Mouse (Mus musculus) CD4-positive, CD25-positive, alpha-beta regulatory T cell, adult 4 months (primary cell): ENCODE results near the gene Bnipl. TPM values are rescaled to one million over a fixed set of nuclear protein-coding genes. Genes with fewer than 3 reads are reported as not detected.
"Not testable (repeated sequence)": the region's sequence is repeated elsewhere in the genome, so short reads cannot be mapped to it uniquely, and the experiment has no call there.

ENCODE experiments used
- ATAC-seq: one replicate; pipeline ENCODE4 v1.8.0; 2017
- polyA plus RNA-seq, 2 experiments: library from polyadenylated mRNA; unstranded; fragments of 100-300 nt; shearing (Covaris generic); gene quantifications; one replicate each; pipeline ENCODE4 v1.2.1; 2017

The Bnipl gene
- polyA plus RNA-seq, 2 experiments from 2014 or later = not detected

DNA sequence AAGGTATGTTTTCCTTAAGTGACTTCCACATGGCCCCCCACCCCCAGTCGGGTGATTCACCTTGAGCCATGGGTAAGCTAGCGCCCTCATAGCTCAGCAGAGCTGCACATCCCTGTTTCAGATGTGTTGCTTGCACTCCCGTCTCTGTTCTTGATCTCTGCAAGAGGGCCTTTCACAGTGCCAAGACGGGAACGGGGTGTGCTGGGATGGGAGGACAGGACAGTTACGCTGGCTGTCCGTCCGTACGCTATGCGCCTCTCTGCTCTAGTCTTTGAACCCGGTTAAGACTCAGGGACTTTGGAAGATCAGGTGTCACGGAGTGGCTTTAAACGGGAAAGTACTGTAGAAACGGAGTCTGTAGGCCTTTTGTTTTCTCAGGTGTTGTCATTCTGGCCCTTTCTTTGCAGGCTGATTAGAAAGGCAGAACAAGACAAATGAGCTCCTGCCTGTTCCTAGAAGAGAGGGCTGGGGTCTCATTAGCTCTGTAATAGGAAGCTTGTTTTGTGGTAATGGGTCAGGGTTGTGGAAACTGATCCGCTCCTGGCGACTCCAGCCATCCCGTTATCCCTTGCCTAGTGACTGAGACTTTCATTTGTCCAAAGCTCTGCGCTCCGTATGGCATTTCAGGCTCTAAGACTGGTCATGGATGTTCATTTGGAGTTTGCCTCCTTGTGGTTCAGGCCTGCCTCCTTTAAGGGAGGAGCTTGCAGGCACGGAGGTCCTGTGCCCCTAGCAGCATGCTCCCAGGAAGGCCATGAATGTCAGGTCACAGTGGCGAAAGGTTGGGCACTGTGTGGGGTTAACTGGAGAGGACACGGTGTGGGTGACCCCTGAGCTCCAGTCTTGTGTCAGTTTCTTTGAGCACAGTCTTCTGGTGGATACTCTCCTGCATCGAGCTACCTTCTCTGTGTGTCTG is 15.3 kb downstream of the Bnipl start:
- no peak for ATAC-seq

DNA sequence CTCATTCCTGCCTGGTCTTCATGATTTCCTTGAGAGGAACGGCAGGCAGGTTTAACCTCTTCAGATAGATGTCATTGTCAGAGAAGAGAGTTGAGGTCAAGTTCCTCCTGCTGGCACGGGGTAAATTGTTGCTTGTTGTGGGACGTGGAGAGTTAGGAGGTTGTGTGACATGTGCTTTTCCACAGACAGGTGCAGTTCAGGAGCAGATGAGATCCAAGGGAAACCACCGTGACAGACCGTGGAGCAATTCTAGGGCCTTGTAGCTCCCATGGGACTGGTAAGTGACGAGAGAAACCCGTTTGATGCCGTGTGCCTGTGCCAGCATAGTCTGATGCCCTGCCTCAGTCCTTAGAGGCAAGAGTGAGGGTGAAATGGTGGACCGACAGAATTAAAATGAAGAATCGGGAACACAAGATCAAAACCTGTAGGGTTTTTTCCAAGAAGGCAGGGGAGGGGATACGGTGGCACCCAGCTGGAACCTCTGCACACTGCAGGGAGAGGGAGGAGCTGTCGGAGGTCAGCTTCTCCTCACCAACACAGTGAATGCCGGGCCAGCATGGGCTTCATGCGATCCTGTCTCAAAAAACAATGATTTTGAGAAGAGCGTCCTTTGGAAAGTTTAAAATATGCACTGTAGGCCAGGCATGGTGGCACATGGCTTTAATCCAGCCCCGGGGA is 17.6 kb downstream of the Bnipl start:
- ATAC-seq = no peak

DNA sequence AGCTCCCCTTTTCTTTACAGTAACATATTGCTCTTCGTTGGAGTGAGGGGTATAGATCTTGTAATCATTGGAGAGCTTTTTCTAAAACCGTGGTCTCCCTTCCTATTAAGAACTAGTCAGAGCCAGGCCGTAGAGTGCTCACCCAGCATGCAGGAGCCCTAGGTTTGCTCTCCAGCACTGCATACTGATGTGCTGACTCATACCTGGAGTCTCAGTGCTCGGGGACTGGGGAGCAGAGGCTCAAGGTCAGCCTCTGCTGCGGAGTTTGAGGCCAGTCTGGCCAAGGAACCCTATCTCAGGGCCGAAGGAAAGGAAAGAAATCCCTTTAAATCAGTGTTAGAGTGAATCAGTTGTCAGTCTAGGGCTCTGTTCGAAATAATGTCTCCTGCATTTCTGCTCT is 18.2 kb downstream of the Bnipl start:
- no peak for ATAC-seq

DNA sequence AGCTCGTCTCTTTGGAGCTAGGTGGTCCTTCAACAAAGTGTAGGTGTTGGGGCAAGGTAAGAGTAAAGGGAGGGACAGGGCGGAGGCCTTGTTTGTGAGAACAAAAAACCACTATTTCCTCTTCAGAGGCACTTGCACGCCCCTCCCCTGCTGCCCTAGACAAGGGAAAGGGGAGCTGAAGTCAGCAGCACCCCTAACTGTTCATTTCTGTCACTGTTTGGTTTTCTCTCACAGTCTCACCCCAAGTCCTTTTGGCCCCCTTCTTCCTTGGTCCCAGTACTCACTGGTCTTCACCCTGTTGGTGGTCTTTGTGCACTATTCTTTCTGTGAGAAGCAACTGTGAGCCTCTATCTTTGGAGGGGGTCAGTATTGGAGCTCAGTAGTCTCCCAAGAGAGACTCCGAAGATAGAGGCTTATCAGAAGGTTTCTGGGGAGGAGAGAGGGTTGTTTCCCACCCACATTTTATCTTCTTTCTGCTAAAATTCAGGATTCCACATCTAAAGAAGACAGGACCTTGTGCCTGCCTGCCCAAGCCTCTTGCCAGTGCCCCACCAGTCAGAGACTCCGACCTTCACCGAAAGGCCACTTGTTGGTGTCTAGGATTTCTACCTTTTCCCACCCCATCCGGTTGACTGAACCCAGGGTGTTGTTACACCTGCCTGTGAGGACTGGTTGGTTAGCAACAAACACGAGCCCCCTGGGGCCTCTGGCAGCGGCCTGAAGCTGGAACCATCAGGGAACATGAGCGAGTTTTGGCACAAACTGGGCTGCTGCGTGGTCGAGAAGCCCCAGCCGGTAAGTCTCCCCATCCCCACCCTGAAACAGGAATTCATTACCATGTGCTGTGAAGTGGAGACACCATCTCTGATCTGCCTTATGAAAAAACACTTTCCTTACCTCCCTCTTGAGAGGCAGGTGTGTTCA is 19.4 kb downstream of the Bnipl start, which contains the start of gene Mllt11:
Gene Mllt11 (minus strand): TSS at position 874 of the 924 bp plus-strand sequence.
- ATAC-seq = peak; percentile 28

DNA sequence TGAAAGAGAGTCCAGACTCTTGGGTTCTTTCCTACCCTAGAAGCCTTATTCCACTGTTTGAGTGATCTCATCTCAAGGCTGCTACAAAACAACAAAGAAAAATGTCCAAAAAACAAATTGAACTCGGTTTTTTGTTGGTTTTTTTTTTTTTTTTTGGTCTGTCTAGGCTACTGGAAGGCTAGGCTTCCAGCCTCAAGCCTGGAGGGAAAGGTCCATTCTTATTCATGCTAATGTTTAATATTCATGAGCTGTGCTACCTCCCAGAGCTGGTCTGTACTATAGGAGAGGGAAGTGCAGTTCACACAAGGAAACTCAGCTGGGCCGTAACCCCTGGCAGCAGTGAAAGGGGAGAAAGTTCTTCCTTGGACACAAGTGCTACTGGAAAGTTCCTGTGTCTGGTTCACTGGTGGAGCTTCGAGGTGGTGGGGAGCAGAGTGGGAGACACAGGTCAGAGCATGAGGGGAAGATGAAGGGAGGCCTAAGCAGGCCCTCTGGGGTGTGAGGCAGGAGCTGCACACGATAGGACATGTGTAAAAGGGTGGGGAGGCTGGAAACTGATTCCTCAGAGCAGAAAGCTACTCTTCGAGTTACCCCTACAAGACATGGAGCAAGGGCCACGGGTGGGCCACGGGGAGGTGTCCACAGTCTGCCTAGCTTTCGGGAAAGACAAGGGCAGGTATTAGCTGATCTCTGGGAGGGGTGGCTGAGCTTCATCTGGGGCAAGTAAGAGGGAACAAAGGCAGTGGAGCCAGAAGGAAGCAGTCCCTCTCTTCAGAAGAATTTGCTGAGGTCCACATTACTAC is 20.3 kb downstream of the Bnipl start:
- no peak for ATAC-seq

DNA sequence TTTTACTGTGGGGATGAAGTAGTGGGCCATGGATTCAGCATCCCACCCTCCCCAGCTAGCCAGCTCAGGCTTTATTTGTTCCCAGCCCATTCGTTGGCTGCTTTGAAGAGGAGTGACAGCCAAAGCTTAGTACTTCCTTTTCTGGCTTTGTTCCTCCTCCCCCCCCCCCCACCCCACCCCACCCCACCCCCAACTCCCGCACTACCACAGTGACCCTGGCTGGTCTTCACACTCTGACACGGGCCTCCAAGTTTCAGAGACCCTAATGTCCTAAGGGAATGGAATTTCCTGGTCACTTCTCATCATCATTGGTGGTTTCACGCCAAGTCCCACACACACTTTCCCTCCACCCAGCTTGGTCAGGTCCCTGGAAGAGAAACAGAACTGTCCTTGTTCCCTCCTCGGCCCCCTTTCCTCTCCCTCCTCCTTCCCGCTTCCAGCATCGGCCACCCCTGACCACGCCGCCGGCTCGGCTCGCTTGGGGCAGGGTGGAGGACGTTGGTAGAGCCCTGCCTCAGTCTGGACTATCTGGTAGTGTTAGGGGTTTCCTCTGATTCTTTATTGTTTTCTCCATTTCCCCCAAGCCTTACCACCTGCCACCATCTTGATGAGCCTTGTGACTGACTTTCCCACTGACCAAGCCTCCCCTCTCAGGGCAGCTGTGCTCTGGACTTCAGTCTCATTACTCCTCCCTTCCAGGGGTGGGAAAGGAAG is 21.1 kb downstream of the Bnipl start:
- no peak for ATAC-seq

DNA sequence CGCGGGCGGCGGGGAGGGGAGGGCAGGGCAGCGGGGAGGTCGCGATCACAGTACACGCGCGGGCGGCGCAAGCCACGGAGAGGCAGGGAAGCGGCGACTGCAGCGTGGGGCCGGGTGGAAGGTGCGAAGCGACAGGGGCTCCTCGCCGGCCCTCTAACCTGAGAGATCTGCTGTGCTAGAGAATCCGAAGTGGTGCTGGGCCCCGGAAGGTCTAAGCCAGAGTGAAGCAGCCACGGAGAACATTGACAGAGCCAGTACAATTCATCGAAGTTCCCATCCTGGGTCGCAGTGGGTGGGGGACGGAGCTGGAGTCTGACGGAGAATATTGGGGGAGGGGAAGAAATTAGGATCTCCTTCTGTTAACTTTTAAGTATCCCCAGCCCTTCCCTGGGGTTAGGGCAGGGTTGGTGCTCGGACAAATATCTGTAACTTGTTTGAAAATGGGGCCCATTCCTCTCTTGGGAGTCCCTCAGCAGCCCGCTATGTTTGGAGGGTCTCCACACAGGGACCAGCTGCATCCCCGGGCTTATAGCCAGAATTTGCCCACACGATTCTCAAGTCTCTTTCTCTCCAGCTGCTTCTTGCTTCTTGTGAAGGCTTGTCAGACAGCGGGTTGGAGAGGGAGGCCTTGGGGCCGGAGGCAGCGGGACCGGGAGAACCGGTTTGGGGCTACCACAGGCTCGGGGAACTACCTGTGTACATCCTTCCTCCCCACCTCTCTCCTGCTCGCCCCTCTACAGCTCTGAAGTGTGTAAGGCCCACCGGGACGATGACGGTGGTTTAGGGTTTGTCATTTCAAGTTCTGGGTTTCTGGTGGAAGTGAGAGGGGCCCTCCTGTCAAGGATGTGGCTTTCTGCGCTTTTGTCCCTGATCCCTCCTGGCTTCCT is 21.9 kb downstream of the Bnipl start:
- ATAC-seq = peak; percentile 10

DNA sequence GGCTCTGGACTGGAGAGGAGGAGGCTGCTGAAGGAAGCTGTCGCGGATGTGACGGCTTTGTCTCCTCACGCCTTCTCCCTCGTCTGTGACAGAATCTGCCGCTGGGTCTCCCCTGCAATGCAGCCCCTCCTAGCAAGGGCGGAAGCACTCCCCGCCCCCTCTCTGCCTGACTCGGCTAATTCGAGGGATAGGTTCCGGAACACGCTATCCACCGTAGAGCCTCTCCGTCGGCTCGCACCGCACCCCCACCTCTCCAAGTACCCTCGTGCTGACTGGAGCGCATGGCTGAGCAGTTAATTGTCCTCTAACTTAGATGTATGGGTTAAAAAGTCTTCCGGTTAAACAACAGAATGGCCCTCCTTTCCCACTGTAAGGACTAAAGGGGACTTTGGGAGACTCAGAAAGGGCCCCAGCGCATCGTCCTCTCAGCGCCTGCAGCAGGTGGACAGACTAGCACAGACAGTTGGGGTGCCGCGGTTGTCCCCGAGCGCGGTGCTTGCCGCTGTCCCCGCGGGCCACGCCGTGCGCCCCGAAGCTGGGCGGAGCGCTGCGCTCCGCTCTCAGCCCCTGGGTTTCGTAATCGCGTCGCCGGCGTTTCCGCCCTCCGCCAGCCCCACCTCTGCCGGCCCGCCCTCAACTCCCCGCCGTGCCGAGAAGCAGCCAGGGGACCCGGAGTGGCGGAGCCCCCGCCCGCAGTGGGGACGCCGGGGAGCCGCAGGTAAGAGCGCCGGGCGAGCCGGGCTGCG is 22.7 kb downstream of the Bnipl start, which contains the start of gene Cdc42se1:
Gene Cdc42se1 (plus strand): TSS at position 585 of the 746 bp plus-strand sequence.
- ATAC-seq = peak; percentile 81

DNA sequence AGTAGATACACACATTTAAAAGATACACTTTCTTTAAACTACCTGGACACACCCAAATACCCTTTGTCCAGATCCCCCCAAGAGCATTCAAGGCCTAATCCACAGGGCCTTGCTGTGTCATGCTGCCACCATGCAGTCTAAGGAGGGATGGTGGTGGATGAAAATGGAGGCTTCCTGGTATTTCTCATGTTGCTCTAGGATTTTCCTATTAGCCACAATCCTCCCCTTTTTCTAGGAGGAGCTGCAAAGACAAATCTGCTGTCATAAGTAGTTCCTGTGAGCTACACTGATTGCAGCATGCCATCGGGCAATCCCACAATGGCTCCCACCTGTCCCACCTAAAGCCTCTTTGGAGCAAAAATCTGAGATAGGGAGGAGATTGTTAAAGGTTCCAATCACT is 23.8 kb downstream of the Bnipl start:
- no peak for ATAC-seq

DNA sequence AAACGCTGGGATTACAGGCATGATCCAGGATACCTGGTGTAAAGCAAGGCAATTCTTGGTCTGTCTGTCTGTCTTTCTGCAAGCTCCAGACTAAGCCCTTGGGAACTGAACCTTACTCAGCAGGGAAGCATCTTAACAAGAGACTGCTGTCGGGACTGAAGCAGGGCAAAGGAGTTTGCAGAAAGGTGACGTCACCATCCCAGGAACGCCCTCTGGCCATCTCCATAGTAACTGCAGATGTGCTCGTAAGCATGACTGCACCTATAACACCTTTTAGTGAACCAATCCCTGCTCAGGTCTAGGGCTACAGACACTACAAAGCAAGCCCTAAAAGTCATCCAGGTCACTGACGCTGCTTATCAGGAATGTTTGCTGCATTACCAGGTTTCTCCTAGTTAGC is 26.7 kb downstream of the Bnipl start:
- no peak for ATAC-seq

DNA sequence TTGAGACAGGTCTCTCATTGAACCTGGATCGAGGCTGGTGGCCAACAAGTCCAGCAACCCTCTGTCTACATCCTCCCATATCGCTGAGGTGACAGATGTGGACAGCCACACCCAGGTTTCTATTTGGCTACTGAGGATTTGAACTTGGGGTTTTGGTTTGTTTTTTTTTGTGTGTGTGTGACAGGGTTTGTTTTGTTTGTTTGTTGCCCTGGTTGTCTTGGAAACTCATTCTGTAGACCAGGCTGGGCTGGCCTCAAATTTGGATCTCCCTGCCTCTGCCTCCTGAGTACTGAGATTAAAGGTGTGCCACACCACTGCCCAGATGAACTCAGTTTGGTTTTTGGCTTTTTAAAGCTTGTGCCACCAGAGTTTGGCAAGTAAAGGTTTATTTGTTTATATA is 28.0 kb downstream of the Bnipl start:
- peak; percentile 4 for ATAC-seq

DNA sequence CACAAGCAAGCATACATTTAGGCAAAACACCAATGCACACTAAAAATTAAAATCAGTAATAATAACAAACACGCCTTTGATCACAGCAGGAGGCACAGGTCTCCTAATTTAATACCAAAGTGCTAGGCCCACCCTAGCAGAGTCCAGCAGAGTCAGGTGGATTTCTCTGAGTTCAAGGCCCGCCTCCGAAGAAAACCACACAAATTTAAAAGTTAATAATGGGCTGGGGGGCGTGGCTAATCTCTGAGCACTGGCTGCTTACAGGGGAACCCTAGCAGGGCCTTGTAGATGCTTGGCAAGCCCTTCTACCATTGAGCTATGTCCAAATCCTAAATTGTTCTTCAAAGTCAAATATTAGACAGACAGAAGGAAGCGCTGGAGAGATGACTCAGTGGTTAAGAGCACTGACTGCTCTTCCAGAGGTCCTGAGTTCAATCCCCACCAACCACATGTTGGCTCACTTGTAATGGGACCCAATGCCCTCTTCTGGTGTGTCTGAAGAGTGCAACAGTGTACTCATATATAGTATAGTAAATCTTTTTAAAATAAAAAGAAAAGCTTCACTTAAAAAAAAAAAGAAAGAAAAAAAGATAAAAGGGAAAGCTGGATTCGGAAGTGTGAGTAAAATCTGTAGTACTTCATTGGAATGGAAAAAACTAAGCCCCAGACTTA is 32.4 kb downstream of the Bnipl start:
- ATAC-seq = no peak

DNA sequence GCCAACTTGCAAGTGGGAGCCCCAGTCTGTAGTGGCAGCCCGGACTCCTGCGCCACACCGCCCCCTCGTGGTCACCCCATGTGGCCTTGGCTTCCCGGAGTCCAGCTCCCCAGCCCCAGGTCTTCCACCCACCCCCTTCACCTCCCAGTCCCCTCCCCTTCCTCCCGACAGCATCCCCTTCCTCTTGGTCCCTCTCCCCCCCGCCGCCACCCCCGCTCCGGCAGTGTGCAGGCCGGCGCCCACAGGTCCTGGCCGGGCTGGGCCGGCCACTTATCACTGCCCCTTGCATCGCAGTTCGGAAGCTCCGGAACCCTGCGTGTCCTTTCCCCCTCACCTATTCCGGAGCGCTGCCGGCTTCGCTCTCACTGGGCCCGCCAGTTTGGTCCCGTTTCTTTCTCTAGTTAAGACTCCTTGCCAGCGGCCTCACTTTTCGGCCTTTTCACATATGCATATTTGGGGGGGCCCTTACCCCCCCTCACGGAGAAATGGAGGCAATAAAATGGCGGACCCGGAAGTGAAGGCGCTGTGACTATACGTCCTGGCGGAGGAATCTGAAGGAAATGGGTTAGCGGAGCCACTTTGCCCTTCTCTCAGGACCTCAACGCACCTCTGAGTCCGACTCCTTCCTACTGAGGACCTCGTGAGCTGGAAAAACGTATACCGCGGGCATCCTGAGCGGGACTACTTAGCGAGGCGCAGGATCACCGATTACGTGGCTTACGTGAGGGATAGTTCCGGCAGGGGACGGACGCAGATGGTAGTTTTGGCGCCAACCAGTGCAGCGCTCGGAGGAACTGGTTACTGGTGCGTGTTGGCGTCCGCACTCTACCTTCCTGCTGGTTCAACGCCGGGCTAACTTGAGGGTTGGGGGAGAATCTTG is 33.5 kb downstream of the Bnipl start, which contains the start of gene Gabpb2:
Gene Gabpb2 (minus strand): TSS at position 662 of the 880 bp plus-strand sequence.
- peak; percentile 88 for ATAC-seq

DNA sequence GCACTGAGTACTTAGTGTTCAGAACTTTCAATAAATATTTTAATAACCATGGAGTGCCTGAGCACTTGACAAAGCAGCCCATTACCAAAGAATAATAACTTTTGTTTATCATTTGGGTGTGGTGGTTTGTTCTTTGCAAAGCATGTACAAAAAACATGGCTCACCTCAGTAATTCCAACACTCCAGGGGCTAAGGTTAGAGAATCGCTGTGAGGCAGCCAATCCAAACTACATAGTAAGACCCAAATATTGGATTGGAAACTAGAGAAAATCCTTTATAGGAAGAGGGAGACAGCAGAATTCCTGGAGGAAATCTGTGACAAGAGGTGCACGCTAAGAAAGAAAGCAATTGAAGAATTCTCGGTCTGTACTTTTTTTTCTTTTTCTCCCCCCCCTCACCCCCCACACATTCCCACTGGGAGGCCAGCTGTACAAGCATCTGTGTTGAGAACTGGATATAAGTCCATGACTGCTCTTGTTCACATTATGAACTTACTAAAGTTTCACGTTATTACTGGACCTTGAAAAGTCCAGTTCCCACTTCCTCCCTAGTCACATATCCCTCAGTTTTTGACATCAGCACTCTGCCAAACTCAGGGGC is 34.2 kb downstream of the Bnipl start:
- ATAC-seq = peak; percentile 4

DNA sequence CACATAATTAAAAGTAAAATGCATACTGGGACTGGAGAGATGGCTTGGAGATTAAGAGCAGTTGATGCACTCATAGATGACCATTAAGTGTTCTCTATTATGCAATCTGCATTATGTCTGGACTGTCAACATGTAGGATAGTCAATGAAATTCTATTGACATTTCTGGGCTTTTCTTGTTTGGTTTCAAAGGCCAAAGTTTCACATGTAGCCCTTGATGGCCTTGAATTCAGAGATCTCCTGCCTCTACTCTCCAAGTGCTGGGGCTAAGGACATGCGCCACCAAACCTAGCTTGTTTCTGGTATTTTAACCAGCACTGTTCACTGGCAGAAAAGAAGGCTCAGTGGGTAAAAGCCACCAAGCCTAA is 37.4 kb downstream of the Bnipl start:
- ATAC-seq = no peak

DNA sequence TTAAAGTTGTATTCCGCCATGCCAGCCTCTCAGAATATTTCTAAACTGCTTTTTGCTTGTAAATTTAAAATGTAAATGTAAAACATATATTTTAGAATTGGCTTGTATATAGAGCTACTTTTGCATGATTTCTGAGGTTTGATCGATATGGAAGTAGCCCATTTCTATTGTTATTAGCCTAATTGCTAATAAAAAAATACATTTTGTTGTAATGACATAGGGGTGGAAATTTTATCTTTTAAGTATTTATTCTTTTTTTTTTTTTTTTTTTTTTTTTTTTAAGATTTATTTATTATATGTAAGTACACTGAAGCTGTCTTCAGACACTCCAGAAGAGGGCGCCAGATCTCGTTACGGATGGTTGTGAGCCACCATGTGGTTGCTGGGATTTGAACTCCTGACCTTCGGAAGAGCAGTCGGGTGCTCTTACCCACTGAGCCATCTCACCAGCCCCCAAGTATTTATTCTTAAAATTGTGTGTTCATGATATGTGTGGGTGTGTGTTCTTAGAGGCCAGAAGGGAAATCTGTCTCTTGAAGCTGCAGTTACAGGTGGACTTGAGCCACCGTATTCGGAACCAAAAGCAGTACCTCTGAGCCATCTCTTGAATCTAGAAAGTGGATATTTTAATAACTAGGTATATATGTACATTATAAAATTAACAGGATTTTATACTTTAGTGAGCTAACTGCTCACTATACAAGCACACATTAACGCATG is 37.9 kb downstream of the Bnipl start:
- ATAC-seq = not testable (repeated sequence)
